Mouse (Mus musculus) forebrain, embryonic 14.5 days (tissue): ENCODE results near the gene Tyro3. TPM values are rescaled to one million over a fixed set of nuclear protein-coding genes. Genes with fewer than 3 reads are reported as not detected.

Source experiments
- ATAC-seq: fragments of 200-750 bp; cut with Nextera tagmentation; 2 replicates; pipeline ENCODE4 v1.8.0; 2017; ENCODE audit warnings: mild to moderate bottlenecking, moderate library complexity
- DNase-seq: peaks from one replicate; pipeline ENCODE4 v3.0.0-alpha.2; 2015; ENCODE audit warnings: low spot score
- H3K27ac ChIP-seq: fragments of 300-500 bp; sonication (generic); 2 replicates; pipeline ENCODE4 v1.5.1; 2014; ENCODE audit warnings: low read depth, mild to moderate bottlenecking, control low read depth, low read length, moderate library complexity
- H3K27me3 ChIP-seq: fragments of 300-500 bp; sonication (generic); replicated peaks from 2 replicates; pipeline ENCODE4 v1.6.1; 2014; ENCODE audit warnings: low read length, control low read depth, mixed read lengths; ENCODE audit not compliant: control insufficient read depth, insufficient read depth
- H3K36me3 ChIP-seq: fragments of 300-500 bp; sonication (generic); 2 replicates; pipeline ENCODE4 v1.6.1; 2014; ENCODE audit warnings: low read length, control low read depth; ENCODE audit not compliant: control insufficient read depth, insufficient read depth
- H3K4me1 ChIP-seq: fragments of 300-500 bp; sonication (generic); 2 replicates; pipeline ENCODE4 v1.6.1; 2014; ENCODE audit warnings: antibody characterized with exemption, low read length, control low read depth; ENCODE audit not compliant: control insufficient read depth, insufficient read depth
- H3K4me2 ChIP-seq: fragments of 300-500 bp; sonication (generic); 2 replicates; pipeline ENCODE4 v1.6.1; 2014; ENCODE audit warnings: mild to moderate bottlenecking, control low read depth, low read length
- H3K4me3 ChIP-seq: fragments of 300-500 bp; sonication (generic); 2 replicates; pipeline ENCODE4 v1.5.1; 2014; ENCODE audit warnings: low read depth, low read length, control low read depth
- H3K9ac ChIP-seq: fragments of 300-500 bp; sonication (generic); 2 replicates; pipeline ENCODE4 v1.6.1; 2014; ENCODE audit warnings: mild to moderate bottlenecking, low read length, control low read depth, moderate library complexity
- H3K9me3 ChIP-seq: fragments of 300-500 bp; sonication (generic); replicated peaks from 2 replicates; pipeline ENCODE4 v1.6.1; 2016; ENCODE audit warnings: low read length, control low read depth, mixed read lengths; ENCODE audit not compliant: control insufficient read depth
- WGBS: fragments of 180-500 bp; shearing (Covaris S2); extraction: QIAGEN DNeasy Blood & Tissue Kit; methylation state at CpG from one replicate; pipeline ENCODE4 v1.1.7; 2014; 5-methylcytosine and 5-hydroxymethylcytosine counted together
- polyA plus RNA-seq: library from polyadenylated mRNA; unstranded; fragments of >200 nt; fragmentation: Nextera tagmentation; extraction: Ambion mirVana; gene quantifications from 2 replicates; pipeline ENCODE4 v1.2.1, GENCODE M21; 2014

Gene Tyro3
- 14.3 TPM in 2 replicates for polyA plus RNA-seq

- Histone ChIP-seq H3K9me3 (no peaks in the 10 kb centered on the region), H3K9ac (no peak within 1 kb of the TSS), H3K4me2 (no peak within 1 kb of the TSS), H3K36me3 (no peaks in the 10 kb centered on the region), H3K4me1 (peaks cover 16% of the 10 kb centered on the region), H3K27me3 (no peaks in the 10 kb centered on the region), H3K4me3 (no peak within 1 kb of the TSS), H3K27ac (no peak within 1 kb of the TSS)
- ATAC-seq (no peak), DNase-seq (no peak)
- 63% methylated on average over 5 of the region's 5 CpGs for WGBS
Measured at GRCm38 (mm10) chr2:119797279-119797783, at the start of gene Tyro3. Tyro3 (plus strand) TSS chr2:119797733.

GRCm38 (mm10) chr2:119749260-119749659 lies 48.3 kb upstream of the Tyro3 start:
- no peak for DNase-seq
- Histone ChIP-seq H3K4me3 (no peak overlapping the region), H3K4me2 (no peak overlapping the region), H3K4me1 (0 out of 2 replicates have a peak, but pooled peaks cover 3% of the 10 kb centered on the region), H3K27me3 (peaks cover 16% of the 10 kb centered on the region), H3K9me3 (no peaks in the 10 kb centered on the region), H3K36me3 (no peaks in the 10 kb centered on the region), H3K9ac (no peak overlapping the region), H3K27ac (no peak overlapping the region)
- no peak for ATAC-seq
- 76% methylated on average over 13 of the region's 13 CpGs for WGBS

- Histone ChIP-seq H3K27ac (no peak overlapping the region), H3K27me3 (peaks cover 35% of the 10 kb centered on the region), H3K36me3 (no peaks in the 10 kb centered on the region), H3K4me3 (peak overlapping the region; percentile 58), H3K9me3 (no peaks in the 10 kb centered on the region), H3K4me1 (peaks cover 6% of the 10 kb centered on the region; the same call in 1 of the 2 replicates), H3K9ac (peak overlapping the region; percentile 65), H3K4me2 (peak overlapping the region; percentile 100)
- peak; percentile 43 for ATAC-seq
- WGBS: 4% methylated on average over 19 of the region's 31 CpGs
- no peak for DNase-seq
Measured at GRCm38 (mm10) chr2:119757601-119758100, 39.9 kb upstream of the Tyro3 start.

- Histone ChIP-seq H3K27me3 (peaks cover 35% of the 10 kb centered on the region), H3K4me3 (peak overlapping the region; percentile 58), H3K27ac (no peak overlapping the region), H3K4me1 (peaks cover 6% of the 10 kb centered on the region; the same call in 1 of the 2 replicates), H3K9ac (peak overlapping the region; percentile 65), H3K4me2 (peak overlapping the region; percentile 100), H3K9me3 (no peaks in the 10 kb centered on the region), H3K36me3 (no peaks in the 10 kb centered on the region)
- ATAC-seq (peak; percentile 53), DNase-seq (no peak)
- WGBS: under 1% methylated on average over 56 of the region's 77 CpGs
Measured at GRCm38 (mm10) chr2:119758101-119758843, 39.3 kb upstream of the Tyro3 start.

- H3K27me3 ChIP-seq: peaks cover 35% of the 10 kb centered on the region
- H3K36me3 ChIP-seq: peaks cover 8% of the 10 kb centered on the region; the same call in 1 of the 2 replicates
- H3K4me2 ChIP-seq: peak overlapping the region; percentile 100
- peak overlapping the region; percentile 65 for H3K9ac ChIP-seq
- H3K4me1 ChIP-seq: peaks cover 6% of the 10 kb centered on the region; the same call in 1 of the 2 replicates
- 6% methylated on average over 44 of the region's 44 CpGs for WGBS
- DNase-seq: no peak
- ATAC-seq: peak; percentile 24; the same call in 1 of the 2 replicates
- no peak overlapping the region for H3K27ac ChIP-seq
- peak overlapping the region; percentile 58 for H3K4me3 ChIP-seq
- no peaks in the 10 kb centered on the region for H3K9me3 ChIP-seq
Measured at GRCm38 (mm10) chr2:119758844-119759835, 38.4 kb upstream of the Tyro3 start.

- Histone ChIP-seq H3K4me1 (peaks cover 6% of the 10 kb centered on the region; the same call in 1 of the 2 replicates), H3K9me3 (no peaks in the 10 kb centered on the region), H3K4me3 (no peak within 1 kb of the TSS), H3K4me2 (no peak within 1 kb of the TSS; the same call in 1 of the 2 replicates), H3K9ac (no peak within 1 kb of the TSS), H3K27me3 (peaks cover 35% of the 10 kb centered on the region), H3K36me3 (peaks cover 18% of the 10 kb centered on the region), H3K27ac (no peak within 1 kb of the TSS)
- ATAC-seq (no peak), DNase-seq (no peak)
- WGBS: 15% methylated on average over 9 of the region's 9 CpGs
Measured at GRCm38 (mm10) chr2:119760251-119760650, 37.3 kb upstream of the Tyro3 start, which contains the start of gene Ltk. Ltk (minus strand) TSS chr2:119760431.

- H3K4me1 ChIP-seq: peaks cover 6% of the 10 kb centered on the region; the same call in 1 of the 2 replicates
- no peak overlapping the region for H3K4me3 ChIP-seq
- WGBS: 87% methylated on average over 1 of the region's 1 CpGs
- peaks cover 27% of the 10 kb centered on the region for H3K36me3 ChIP-seq
- no peak for ATAC-seq
- no peak overlapping the region for H3K27ac ChIP-seq
- DNase-seq: no peak
- no peak overlapping the region for H3K9ac ChIP-seq
- no peaks in the 10 kb centered on the region for H3K9me3 ChIP-seq
- H3K27me3 ChIP-seq: peaks cover 32% of the 10 kb centered on the region
- no peak overlapping the region for H3K4me2 ChIP-seq
Measured at GRCm38 (mm10) chr2:119762276-119762675, 35.3 kb upstream of the Tyro3 start.

GRCm38 (mm10) chr2:119763924-119764323 lies 33.6 kb upstream of the Tyro3 start:
- Histone ChIP-seq H3K9me3 (no peaks in the 10 kb centered on the region), H3K4me3 (no peak overlapping the region), H3K27me3 (peaks cover 18% of the 10 kb centered on the region), H3K27ac (no peak overlapping the region), H3K36me3 (peaks cover 37% of the 10 kb centered on the region), H3K9ac (no peak overlapping the region), H3K4me2 (no peak overlapping the region), H3K4me1 (no peaks in the 10 kb centered on the region)
- DNase-seq (no peak), ATAC-seq (no peak)
- WGBS: 66% methylated on average over 4 of the region's 4 CpGs
